Mouse (Mus musculus) ES-E14 (cell line): ENCODE data around the gene Ewsr1. TPM values are rescaled to one million over a fixed set of nuclear protein-coding genes. Genes with fewer than 3 reads are reported as not detected.

Experiments used
- DNase-seq: peaks from one replicate; pipeline ENCODE4 v3.0.0-alpha.2; 2013; ENCODE audit warnings: low read depth, low spot score
- H3K27ac ChIP-seq: 2 replicates; pipeline ENCODE4 v1.5.1; 2012; ENCODE audit warnings: low read depth, mild to moderate bottlenecking, low read length, moderate library complexity, mixed read lengths; ENCODE audit not compliant: poor library complexity, insufficient read depth, severe bottlenecking
- H3K36me3 ChIP-seq: 2 replicates; pipeline ENCODE4 v1.6.1; 2012; ENCODE audit warnings: mild to moderate bottlenecking, low read length, moderate library complexity, mixed read lengths; ENCODE audit not compliant: control insufficient read depth, poor library complexity, insufficient read depth, severe bottlenecking
- H3K4me1 ChIP-seq, 2 experiments: fragments of 150-350 bp in 1 of 2; sonication (generic) in 1 of 2; 2 replicates each; pipeline ENCODE4 v1.6.1; 2012; ENCODE audit warnings: low read length in 2 of 2, mild to moderate bottlenecking in 1 of 2, mixed read lengths in 1 of 2; ENCODE audit not compliant: control insufficient read depth in 2 of 2, insufficient read depth in 2 of 2, poor library complexity in 1 of 2
- H3K4me3 ChIP-seq, 2 experiments: fragments of 150-350 bp in 1 of 2; sonication (generic) in 1 of 2; 2 replicates each; pipeline ENCODE4 v1.5.1; 2012; ENCODE audit warnings: low read length in 2 of 2, low read depth in 1 of 2, mild to moderate bottlenecking in 1 of 2, mixed read lengths in 1 of 2; ENCODE audit not compliant: insufficient read depth in 1 of 2, poor library complexity in 1 of 2, severe bottlenecking in 1 of 2
- H3K9ac ChIP-seq: 2 replicates; pipeline ENCODE4 v1.6.1; 2012; ENCODE audit warnings: low read depth, mild to moderate bottlenecking, low read length, mixed read lengths; ENCODE audit not compliant: poor library complexity, insufficient read depth, severe bottlenecking
- H3K9me3 ChIP-seq: fragments of 150-350 bp; sonication (generic); 2 replicates; pipeline ENCODE4 v1.6.1; 2012; ENCODE audit warnings: low read depth, mild to moderate bottlenecking, low read length; ENCODE audit not compliant: control insufficient read depth, insufficient read depth
- CHD2 ChIP-seq: IDR thresholded peaks from 2 replicates; pipeline ENCODE4 v1.6.1; 2014; ENCODE audit warnings: mild to moderate bottlenecking, low read depth, low read length, inconsistent platforms
- HCFC1 ChIP-seq: IDR thresholded peaks from 2 replicates; pipeline ENCODE4 v1.6.1; 2012; ENCODE audit warnings: low read length, inconsistent platforms, borderline replicate concordance; ENCODE audit not compliant: insufficient read depth
- MAFK ChIP-seq: IDR thresholded peaks from 2 replicates; pipeline ENCODE4 v1.6.1; 2014; ENCODE audit warnings: mild to moderate bottlenecking, low read depth, low read length, inconsistent platforms; ENCODE audit not compliant: insufficient read depth
- ZC3H11A ChIP-seq: IDR thresholded peaks from 2 replicates; pipeline ENCODE4 v1.6.1; 2012; ENCODE audit warnings: low read depth, mild to moderate bottlenecking, inconsistent platforms, low read length, borderline replicate concordance
- ZNF384 ChIP-seq: IDR thresholded peaks from 2 replicates; pipeline ENCODE4 v1.6.1; 2012; ENCODE audit warnings: low read depth, low read length, inconsistent platforms
- in situ Hi-C, 2 experiments: fragments of 600-800 bp; cut with MboI; formaldehyde crosslinking; loops; one replicate each; pipeline ENCODE4 v1.15.1; 2025; ENCODE audit warnings: low sequenced_read_pairs in 2 of 2, inconsistent platforms in 1 of 2; ENCODE audit not compliant: unreplicated experiment in 2 of 2
- total RNA-seq: library from RNA; depleted of rRNA; stranded (reverse); fragments of 300-350 nt; gene quantifications from 2 replicates; pipeline ENCODE4 v1.2.3, GENCODE M21; 2012; rRNA removed

Ewsr1 gene
- total RNA-seq, 1 experiment: 396 TPM

- peaks cover 57% of the 10 kb centered on the region for H3K36me3 ChIP-seq
- no peak for DNase-seq
- in situ Hi-C loops: no loop called here
- H3K4me1 ChIP-seq: no peaks in the 10 kb centered on the region
- no peaks in the 10 kb centered on the region for H3K9me3 ChIP-seq
- TF ChIP-seq HCFC1 (no peak), ZC3H11A (no peak), ZNF384 (no peak), MAFK (no peak), CHD2 (no peak)
- H3K4me3 ChIP-seq: no peak overlapping the region
- no peak overlapping the region for H3K27ac ChIP-seq
- no peak overlapping the region for H3K9ac ChIP-seq
Observed at GRCm38 (mm10) chr11:5028228-5028627, 70.8 kb downstream of the Ewsr1 start.

DNA sequence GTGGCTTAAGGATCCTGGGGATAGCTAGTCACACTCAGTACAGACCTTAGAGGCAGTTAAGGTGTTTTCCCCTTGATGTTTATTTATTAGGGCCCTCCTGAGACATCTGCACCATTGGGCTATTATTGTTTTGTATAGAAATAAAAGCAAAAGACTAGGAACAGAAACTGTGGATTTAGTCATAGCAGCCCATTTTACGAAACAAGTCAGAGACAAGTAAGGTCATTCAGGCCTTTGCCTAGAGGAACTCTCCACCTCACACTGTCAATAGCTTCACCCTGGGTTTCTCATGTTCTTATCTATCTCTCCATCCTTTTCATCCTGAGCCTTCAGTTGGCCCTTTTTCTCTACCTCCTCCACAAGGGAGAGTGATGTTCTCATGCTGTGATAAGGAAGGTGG is 74.0 kb downstream of the Ewsr1 start:
- H3K9me3 ChIP-seq: no peaks in the 10 kb centered on the region
- no peak overlapping the region for H3K4me3 ChIP-seq
- no peak for TF ChIP-seq MAFK
- peaks cover 39% of the 10 kb centered on the region for H3K36me3 ChIP-seq
- H3K4me1 ChIP-seq: no peaks in the 10 kb centered on the region
- no peak for DNase-seq
- H3K27ac ChIP-seq: no peak overlapping the region
- no peak overlapping the region for H3K9ac ChIP-seq
- in situ Hi-C loops: no loop called here

Other genes starting within 250 kb of the Ewsr1 start
- 53.8 and 65.6 TPM in 2 replicates for gene Nf2, start 249.7 kb downstream of the Ewsr1 start, total RNA-seq
- gene Nipsnap1, start 225.3 kb downstream of the Ewsr1 start, total RNA-seq: 57.7 and 93.2 TPM in 2 replicates
- gene Thoc5, start 203.9 kb downstream of the Ewsr1 start, total RNA-seq: 46.4 and 47.5 TPM in 2 replicates
- 13.9 and 17.7 TPM in 2 replicates for gene Nefh, start 151.2 kb downstream of the Ewsr1 start, total RNA-seq
- 37.2 and 42.4 TPM in 2 replicates for gene Ap1b1, start 112.4 kb downstream of the Ewsr1 start, total RNA-seq
- gene Rasl10a, start 41.1 kb downstream of the Ewsr1 start, total RNA-seq: 1.5 TPM in 2 replicates
- 32.7 and 40.9 TPM in 2 replicates for gene Gas2l1, start 33.9 kb downstream of the Ewsr1 start, total RNA-seq
- gene Rhbdd3, start 340 bp downstream of the Ewsr1 start, total RNA-seq: 33.9 and 40.5 TPM in 2 replicates
- gene Emid1, start 53.0 kb upstream of the Ewsr1 start, total RNA-seq: 2.7 and 6.3 TPM in 2 replicates
- 17.9 and 24.3 TPM in 2 replicates for gene Kremen1, start 162.3 kb upstream of the Ewsr1 start, total RNA-seq